Mouse (Mus musculus) limb, embryonic 10.5 days (tissue): ENCODE results near the gene Eif2ak2. TPM values are rescaled to one million over a fixed set of nuclear protein-coding genes. Genes with fewer than 3 reads are reported as not detected.

Experiments
- DNase-seq: peaks from one replicate; pipeline ENCODE4 v3.0.0-alpha.2; 2017; ENCODE audit warnings: low spot score
- H3K27ac ChIP-seq: fragments of 300-500 bp; sonication (generic); 2 replicates; pipeline ENCODE4 v1.5.1; 2016; ENCODE audit warnings: mild to moderate bottlenecking
- H3K27me3 ChIP-seq: fragments of 300-500 bp; sonication (generic); 2 replicates; pipeline ENCODE4 v1.6.1; 2016; ENCODE audit warnings: low read depth, mild to moderate bottlenecking; ENCODE audit not compliant: poor library complexity, severe bottlenecking
- H3K36me3 ChIP-seq: fragments of 300-500 bp; sonication (generic); 2 replicates; pipeline ENCODE4 v1.6.1; 2016; ENCODE audit warnings: mild to moderate bottlenecking, moderate library complexity
- H3K4me1 ChIP-seq: fragments of 300-500 bp; sonication (generic); 2 replicates; pipeline ENCODE4 v1.6.1; 2016
- H3K4me3 ChIP-seq: fragments of 300-500 bp; sonication (generic); 2 replicates; pipeline ENCODE4 v1.5.1; 2016; ENCODE audit warnings: mild to moderate bottlenecking, moderate library complexity
- H3K9me3 ChIP-seq: fragments of 300-500 bp; sonication (generic); replicated peaks from 2 replicates; pipeline ENCODE4 v1.6.1; 2016; ENCODE audit warnings: mild to moderate bottlenecking
- WGBS: fragments of 180-500 bp; shearing (Covaris S2); methylation state at CpG from one replicate; pipeline ENCODE4 v1.1.7; 2016; 5-methylcytosine and 5-hydroxymethylcytosine counted together
- polyA plus RNA-seq: library from polyadenylated mRNA; unstranded; fragments of >200 nt; fragmentation: Nextera tagmentation; extraction: Ambion mirVana; gene quantifications from 2 replicates; pipeline ENCODE4 v1.2.1, GENCODE M21; 2016

Eif2ak2 gene
- 6.9 and 9.9 TPM in 2 replicates for polyA plus RNA-seq

DNA sequence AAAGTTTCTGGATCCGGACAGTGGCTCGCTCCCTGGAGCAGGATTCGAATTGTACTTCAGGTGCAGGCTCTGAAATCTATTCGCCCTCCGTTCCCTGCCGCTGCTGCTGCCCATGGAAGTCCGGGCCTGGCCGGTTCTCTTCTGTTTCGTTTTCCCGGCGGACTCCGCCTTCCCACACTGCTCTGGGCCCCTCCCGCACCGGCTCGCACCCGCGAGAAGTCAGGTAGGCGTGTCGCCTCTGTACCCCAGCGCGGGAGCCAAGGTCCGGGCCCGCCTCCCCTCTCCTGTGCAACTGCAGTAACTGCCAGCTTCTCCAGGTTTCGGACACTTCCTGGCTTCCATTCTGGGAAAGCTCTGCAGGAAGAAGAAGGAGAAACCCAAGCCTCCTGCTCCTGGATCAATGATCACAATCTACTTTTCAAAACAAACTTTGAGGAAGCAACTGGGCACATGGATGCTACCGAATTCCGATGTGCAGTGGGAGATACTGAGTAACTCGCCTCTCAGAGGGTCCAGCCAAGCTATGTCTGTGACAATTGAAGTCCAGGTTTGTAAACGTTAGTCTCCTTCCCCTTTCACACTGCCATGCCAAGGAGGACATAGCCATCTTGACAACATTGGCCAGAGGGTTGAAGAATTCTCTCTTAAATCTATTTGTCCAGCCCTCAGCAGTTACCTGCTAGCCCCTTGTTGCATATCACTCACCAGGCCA lies at the start of gene Eif2ak2:
TSS of gene Eif2ak2 (minus strand) at position 173 of the 712 bp plus-strand sequence.
- H3K4me1 ChIP-seq: peaks cover 18% of the 10 kb centered on the region
- H3K36me3 ChIP-seq: peaks cover 7% of the 10 kb centered on the region
- peak within 1 kb of the TSS; percentile 87 for H3K27ac ChIP-seq
- DNase-seq: peak; percentile 88
- 3% methylated on average over 28 of the region's 28 CpGs for WGBS
- no peaks in the 10 kb centered on the region for H3K9me3 ChIP-seq
- H3K4me3 ChIP-seq: peak within 1 kb of the TSS; percentile 71
- H3K27me3 ChIP-seq: no peaks in the 10 kb centered on the region

DNA sequence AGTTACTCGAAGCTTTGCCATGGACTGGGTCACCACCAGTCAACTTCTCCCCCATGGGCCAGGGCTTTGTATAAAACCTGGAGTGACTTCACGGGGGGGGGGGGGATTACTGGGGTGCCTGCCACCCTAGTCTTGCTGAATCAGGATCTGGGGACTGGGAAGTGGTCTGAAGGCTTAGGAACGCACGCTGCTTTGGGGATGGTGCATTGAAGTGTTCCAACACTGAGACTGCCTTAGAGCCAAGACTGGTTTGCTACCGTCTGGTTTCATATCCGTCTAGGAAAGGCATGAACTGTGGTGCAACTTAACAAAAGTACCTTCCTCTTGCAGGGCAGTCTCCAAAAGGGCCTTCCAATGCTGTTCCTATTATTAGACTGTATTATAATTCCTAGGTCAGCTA lies 35.3 kb upstream of the Eif2ak2 start:
- WGBS: 56% methylated on average over 6 of the region's 6 CpGs
- no peak for DNase-seq
- Histone ChIP-seq H3K4me1 (peaks cover 16% of the 10 kb centered on the region), H3K27me3 (no peaks in the 10 kb centered on the region), H3K36me3 (peaks cover 50% of the 10 kb centered on the region), H3K9me3 (no peaks in the 10 kb centered on the region), H3K4me3 (no peak overlapping the region; the same call in 1 of the 2 replicates), H3K27ac (no peak overlapping the region)

GRCm38 (mm10) chr17:78916899-78917298 lies 34.5 kb upstream of the Eif2ak2 start:
- DNase-seq: no peak
- Histone ChIP-seq H3K9me3 (no peaks in the 10 kb centered on the region), H3K4me1 (peaks cover 16% of the 10 kb centered on the region), H3K36me3 (peaks cover 42% of the 10 kb centered on the region), H3K4me3 (peak overlapping the region; percentile 64), H3K27me3 (no peaks in the 10 kb centered on the region), H3K27ac (peak overlapping the region; percentile 84)
- 4% methylated on average over 11 of the region's 11 CpGs for WGBS

GRCm38 (mm10) chr17:78916369-78916813 lies 34.0 kb upstream of the Eif2ak2 start, which contains the start of gene Cebpzos:
TSS of gene Cebpzos (plus strand) at chr17:78916500.
- H3K9me3 ChIP-seq: no peaks in the 10 kb centered on the region
- WGBS: under 1% methylated on average over 37 of the region's 37 CpGs
- DNase-seq: peak; percentile 92
- H3K4me3 ChIP-seq: peak within 1 kb of the TSS; percentile 64
- no peaks in the 10 kb centered on the region for H3K27me3 ChIP-seq
- peaks cover 16% of the 10 kb centered on the region for H3K4me1 ChIP-seq
- H3K36me3 ChIP-seq: peaks cover 37% of the 10 kb centered on the region
- peak within 1 kb of the TSS; percentile 84 for H3K27ac ChIP-seq

GRCm38 (mm10) chr17:78915772-78916171 lies 33.4 kb upstream of the Eif2ak2 start:
- Histone ChIP-seq H3K9me3 (no peaks in the 10 kb centered on the region), H3K27ac (peak overlapping the region; percentile 84), H3K27me3 (no peaks in the 10 kb centered on the region), H3K4me3 (peak overlapping the region; percentile 64), H3K36me3 (peaks cover 30% of the 10 kb centered on the region), H3K4me1 (peaks cover 16% of the 10 kb centered on the region)
- DNase-seq: no peak
- WGBS: 53% methylated on average over 6 of the region's 6 CpGs

GRCm38 (mm10) chr17:78913921-78914320 lies 31.5 kb upstream of the Eif2ak2 start:
- Histone ChIP-seq H3K9me3 (no peaks in the 10 kb centered on the region), H3K27me3 (no peaks in the 10 kb centered on the region), H3K4me1 (peaks cover 16% of the 10 kb centered on the region), H3K4me3 (no peak overlapping the region), H3K36me3 (peaks cover 12% of the 10 kb centered on the region), H3K27ac (no peak overlapping the region)
- WGBS: 75% methylated on average over 3 of the region's 3 CpGs
- DNase-seq: no peak

- H3K4me3 ChIP-seq: peak overlapping the region; percentile 43
- no peaks in the 10 kb centered on the region for H3K9me3 ChIP-seq
- H3K4me1 ChIP-seq: peaks cover 16% of the 10 kb centered on the region
- DNase-seq: no peak
- WGBS: 25% methylated on average over 6 of the region's 6 CpGs
- peaks cover 2% of the 10 kb centered on the region; the same call in 1 of the 2 replicates for H3K36me3 ChIP-seq
- no peak overlapping the region; the same call in 1 of the 2 replicates for H3K27ac ChIP-seq
- no peaks in the 10 kb centered on the region for H3K27me3 ChIP-seq
Observed at GRCm38 (mm10) chr17:78912861-78913281, 30.5 kb upstream of the Eif2ak2 start.

DNA sequence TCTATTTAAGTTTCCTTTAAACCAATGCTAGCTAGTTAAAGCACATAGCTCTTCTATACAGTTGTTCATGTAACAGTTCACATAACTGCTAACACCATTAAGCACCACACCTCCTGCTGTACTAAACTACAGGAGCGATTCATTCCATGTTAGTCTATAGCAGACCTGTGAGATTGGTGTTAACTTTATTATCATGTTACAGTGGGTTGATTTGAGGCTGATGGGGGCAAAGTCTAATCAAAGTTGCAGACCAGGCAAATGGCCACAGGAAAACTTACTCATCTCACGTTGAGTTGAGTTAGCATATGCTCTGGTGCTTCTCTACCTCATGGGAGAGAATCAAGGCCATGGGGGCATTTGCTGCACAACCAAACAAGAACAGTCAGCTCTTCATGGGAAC lies 27.0 kb upstream of the Eif2ak2 start:
- 81% methylated on average over 2 of the region's 2 CpGs for WGBS
- no peak for DNase-seq
- H3K4me3 ChIP-seq: no peak overlapping the region

DNA sequence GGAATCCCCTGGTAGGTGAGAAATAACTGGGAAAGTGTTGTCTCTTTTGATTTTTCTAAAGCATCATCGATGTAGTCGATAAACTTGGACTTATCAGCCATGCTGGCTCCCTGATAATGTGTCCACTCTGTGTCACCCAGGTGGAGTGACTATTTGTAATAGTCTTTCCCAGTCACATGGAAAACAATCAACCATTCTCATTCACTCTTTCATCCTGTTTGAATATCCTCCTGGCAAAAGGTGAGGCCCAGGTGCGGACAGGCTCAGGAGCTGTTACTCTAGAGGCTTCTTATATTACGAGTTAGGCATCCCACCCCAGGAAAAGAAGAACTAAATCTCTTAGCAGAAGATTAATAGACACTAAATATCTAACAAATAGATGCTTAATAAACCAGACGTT lies 24.5 kb upstream of the Eif2ak2 start, which contains the start of gene Sult6b1:
TSS of gene Sult6b1 (minus strand) at position 101 of the 400 bp plus-strand sequence.
- H3K4me3 ChIP-seq: no peak within 1 kb of the TSS
- no peaks in the 10 kb centered on the region for H3K36me3 ChIP-seq
- 87% methylated on average over 5 of the region's 5 CpGs for WGBS
- H3K9me3 ChIP-seq: no peaks in the 10 kb centered on the region
- no peak within 1 kb of the TSS for H3K27ac ChIP-seq
- H3K27me3 ChIP-seq: no peaks in the 10 kb centered on the region
- no peak for DNase-seq
- H3K4me1 ChIP-seq: no peaks in the 10 kb centered on the region

More for the DNA sequence above, 27.0 kb upstream of the Eif2ak2 start:
- no peaks in the 10 kb centered on the region for H3K4me1 ChIP-seq
- H3K27me3 ChIP-seq: no peaks in the 10 kb centered on the region
- no peak overlapping the region for H3K27ac ChIP-seq
- H3K9me3 ChIP-seq: no peaks in the 10 kb centered on the region
- H3K36me3 ChIP-seq: no peaks in the 10 kb centered on the region

DNA sequence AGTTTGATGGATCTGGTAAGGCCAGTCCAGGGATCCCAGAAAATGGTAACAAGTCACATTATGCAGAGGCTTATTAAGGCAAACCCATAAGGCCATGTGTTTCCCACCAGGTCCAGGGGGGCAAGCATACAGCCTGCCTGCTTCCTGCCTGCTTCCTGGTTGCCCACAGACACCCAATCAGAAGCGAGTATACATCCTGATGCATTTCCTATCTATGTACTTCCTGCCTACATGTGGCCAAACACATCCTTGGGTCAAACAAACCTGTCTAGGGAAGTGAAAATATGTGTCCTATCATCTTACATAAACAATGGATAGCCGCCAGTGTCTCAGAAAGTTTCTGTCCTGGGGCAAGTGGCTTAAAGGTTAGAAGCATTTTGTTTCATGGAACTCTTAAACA lies 20.8 kb upstream of the Eif2ak2 start:
- no peak overlapping the region for H3K4me3 ChIP-seq
- H3K27ac ChIP-seq: no peak overlapping the region
- H3K27me3 ChIP-seq: no peaks in the 10 kb centered on the region
- 88% methylated on average over 2 of the region's 2 CpGs for WGBS
- no peaks in the 10 kb centered on the region for H3K4me1 ChIP-seq
- no peaks in the 10 kb centered on the region for H3K36me3 ChIP-seq
- DNase-seq: no peak
- no peaks in the 10 kb centered on the region for H3K9me3 ChIP-seq

DNA sequence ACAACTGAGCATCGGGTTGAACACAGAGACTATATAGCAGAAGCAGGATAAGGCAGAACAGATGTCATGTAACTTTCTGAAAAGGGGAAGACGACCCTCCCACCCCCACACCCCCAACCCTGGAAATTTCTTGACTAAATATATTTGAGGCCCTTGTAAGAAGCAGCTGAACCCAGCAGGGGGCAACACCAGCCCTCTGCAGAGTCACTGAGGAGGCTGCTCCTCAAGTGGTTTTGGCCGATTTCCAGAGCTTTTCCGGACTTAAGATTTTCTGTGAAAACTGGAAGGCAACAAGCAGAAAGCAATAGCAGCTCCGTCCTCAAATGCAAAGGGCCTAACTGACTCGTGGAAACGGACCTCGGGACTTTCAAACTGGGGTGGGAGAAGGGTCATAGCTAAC lies 13.0 kb upstream of the Eif2ak2 start:
- H3K27ac ChIP-seq: no peak overlapping the region
- H3K36me3 ChIP-seq: no peaks in the 10 kb centered on the region
- H3K4me3 ChIP-seq: no peak overlapping the region
- H3K27me3 ChIP-seq: no peaks in the 10 kb centered on the region
- DNase-seq: no peak
- no peaks in the 10 kb centered on the region for H3K9me3 ChIP-seq
- H3K4me1 ChIP-seq: no peaks in the 10 kb centered on the region
- WGBS: 46% methylated on average over 8 of the region's 8 CpGs

- H3K4me3 ChIP-seq: no peak overlapping the region
- H3K36me3 ChIP-seq: no peaks in the 10 kb centered on the region
- no peaks in the 10 kb centered on the region for H3K27me3 ChIP-seq
- H3K4me1 ChIP-seq: no peaks in the 10 kb centered on the region
- H3K9me3 ChIP-seq: no peaks in the 10 kb centered on the region
- WGBS: 86% methylated on average over 7 of the region's 7 CpGs
- no peak overlapping the region for H3K27ac ChIP-seq
- no peak for DNase-seq
Observed at GRCm38 (mm10) chr17:78894991-78895390, 12.6 kb upstream of the Eif2ak2 start.

DNA sequence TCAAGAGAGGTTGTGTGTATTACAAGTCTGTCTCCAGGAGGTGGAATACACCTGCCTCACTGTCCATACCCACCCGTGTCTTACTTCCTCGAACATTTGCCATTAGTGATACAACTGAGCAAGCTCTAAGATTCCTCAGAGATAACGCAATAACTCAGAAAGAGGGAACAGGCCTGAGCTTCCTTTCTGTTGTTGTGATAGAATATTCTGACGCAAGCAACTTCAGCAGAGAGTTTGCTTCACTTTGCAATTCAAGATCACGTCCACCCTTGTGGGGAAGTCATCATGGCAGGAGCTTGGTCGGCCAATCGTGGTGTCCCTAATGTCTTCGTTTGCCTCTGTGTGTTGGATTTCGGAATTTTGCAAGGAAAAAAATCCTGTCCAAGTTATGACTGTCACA lies 8.6 kb upstream of the Eif2ak2 start:
- DNase-seq: no peak
- Histone ChIP-seq H3K4me3 (no peak overlapping the region), H3K36me3 (no peaks in the 10 kb centered on the region), H3K27me3 (no peaks in the 10 kb centered on the region), H3K4me1 (no peaks in the 10 kb centered on the region), H3K9me3 (no peaks in the 10 kb centered on the region), H3K27ac (no peak overlapping the region)
- 86% methylated on average over 9 of the region's 9 CpGs for WGBS
